Mouse (Mus musculus) cerebellum, postnatal 14 days (tissue): ENCODE data around the gene Exosc9.

Experiments used
- DNase-seq, 2 experiments: peaks; one replicate each; pipeline ENCODE4 v3.0.0; 2021; ENCODE audit warnings: mixed read lengths in 2 of 2

Gene Exosc9

GRCm38 (mm10) chr3:36552406-36553047, at the start of gene Exosc9:
Gene Exosc9 (plus strand): TSS chr3:36552606.
- DNase-seq = peak; percentile 98

- no peak for DNase-seq
Measured at GRCm38 (mm10) chr3:36505306-36505705, 47.1 kb upstream of the Exosc9 start.

- DNase-seq = no peak
Measured at GRCm38 (mm10) chr3:36505809-36506735, 46.3 kb upstream of the Exosc9 start.

- no peak for DNase-seq
Measured at GRCm38 (mm10) chr3:36511491-36511890, 40.9 kb upstream of the Exosc9 start.

GRCm38 (mm10) chr3:36516196-36516595, 36.2 kb upstream of the Exosc9 start:
- DNase-seq = no peak

GRCm38 (mm10) chr3:36521073-36522060, 31.0 kb upstream of the Exosc9 start, which contains the start of gene Gm11549:
Gene Gm11549 (minus strand): TSS chr3:36521813.
- DNase-seq = peak; percentile 15 to 31

GRCm38 (mm10) chr3:36522137-36522536, 30.3 kb upstream of the Exosc9 start:
- no peak for DNase-seq

- DNase-seq = no peak
Measured at GRCm38 (mm10) chr3:36524466-36524865, 27.9 kb upstream of the Exosc9 start.

GRCm38 (mm10) chr3:36530345-36530744, 22.1 kb upstream of the Exosc9 start:
- DNase-seq = peak in 1 of 2 experiments; percentile 9

- no peak for DNase-seq
Measured at GRCm38 (mm10) chr3:36530781-36531180, 21.6 kb upstream of the Exosc9 start.

- DNase-seq = no peak
Measured at GRCm38 (mm10) chr3:36531242-36531641, 21.2 kb upstream of the Exosc9 start.

- no peak for DNase-seq
Measured at GRCm38 (mm10) chr3:36531979-36532542, 20.3 kb upstream of the Exosc9 start.

- no peak for DNase-seq
Measured at GRCm38 (mm10) chr3:36532738-36533137, 19.7 kb upstream of the Exosc9 start.

- no peak for DNase-seq
Measured at GRCm38 (mm10) chr3:36533201-36533672, 19.2 kb upstream of the Exosc9 start.

- DNase-seq = no peak
Measured at GRCm38 (mm10) chr3:36536041-36536440, 16.4 kb upstream of the Exosc9 start.

- DNase-seq = no peak
Measured at GRCm38 (mm10) chr3:36537701-36538470, 14.5 kb upstream of the Exosc9 start.

GRCm38 (mm10) chr3:36540756-36541155, 11.7 kb upstream of the Exosc9 start:
- no peak for DNase-seq

- no peak for DNase-seq
Measured at GRCm38 (mm10) chr3:36541399-36541798, 11.0 kb upstream of the Exosc9 start.

- no peak for DNase-seq
Measured at GRCm38 (mm10) chr3:36544961-36545360, 7.4 kb upstream of the Exosc9 start.

- peak in 1 of 2 experiments; percentile 37 for DNase-seq
Measured at GRCm38 (mm10) chr3:36551343-36551742, 1.1 kb upstream of the Exosc9 start.

GRCm38 (mm10) chr3:36551851-36552384, 488 bp upstream of the Exosc9 start:
- DNase-seq = peak in 1 of 2 experiments; percentile 37
